Mouse (Mus musculus): ENCODE results near the gene Gm14403. TPM values are rescaled to one million over a fixed set of nuclear protein-coding genes. Genes with fewer than 3 reads are reported as not detected.

Gm14403 gene
- 1.5 and 1.9 TPM in 2 replicates for polyA plus RNA-seq (2012; rRNA removed)

GRCm38 (mm10) chr2:177498067-177498466, at the start of gene Gm14403:
TSS of gene Gm14403 (plus strand) at chr2:177498215.

GRCm38 (mm10) chr2:177464676-177465075, 33.3 kb upstream of the Gm14403 start, which contains the start of gene Zfp970:
TSS of gene Zfp970 (plus strand) at chr2:177464733.

Other genes with a start within 250 kb of the Gm14403 start
- not detected in 2 replicates for gene Gm14409, start 231.2 kb upstream of the Gm14403 start, polyA plus RNA-seq (2012; rRNA removed)
- gene Gm14412, start 173.9 kb upstream of the Gm14403 start, polyA plus RNA-seq (2012; rRNA removed): 0.03 and 0.04 TPM in 2 replicates
- gene Gm14418, start 99.9 kb upstream of the Gm14403 start, polyA plus RNA-seq (2012; rRNA removed): 1.1 and 1.2 TPM in 2 replicates
- gene Zfp970, start 33.5 kb upstream of the Gm14403 start, polyA plus RNA-seq (2012; rRNA removed): 5.1 and 6.9 TPM in 2 replicates
- not detected in 2 replicates for gene Gm14406, start 80.0 kb downstream of the Gm14403 start, polyA plus RNA-seq (2012; rRNA removed)

All from liver, embryonic 18 days (tissue).